Comparison of ENCODE assay signal across 8 mouse cellular contexts in genomic region chr12:67059136-67060014, GRCm38 (mm10).
DNase-seq lines count a peak whose midpoint lies in the region; ATAC-seq lines count a peak whose summit lies in the region.

No protein-coding gene starts in this region.

- no peaks in the 10 kb centered on the region for H3K4me1 ChIP-seq in neural tube, embryonic 13.5 days (replicated peaks)

- no peak overlapping the region for H3K4me3 ChIP-seq in neural tube, embryonic 13.5 days

- H3K9me3 ChIP-seq in neural tube, embryonic 13.5 days: peaks cover 5% of the 10 kb centered on the region; the same call in 1 of the 2 replicates

- 58% methylated on average over 19 of the region's 19 CpGs for WGBS in neural tube, embryonic 13.5 days

- DNase-seq in gastrocnemius, postnatal 4 days (ENCODE audit: low spot score in 2 of 2): peak; percentile 60 to 98
- no peak for DNase-seq in gastrocnemius, adult 18-20 months (ENCODE audit: low spot score)
- DNase-seq in ES-CJ7 (ENCODE audit: low read depth, low spot score): peak; percentile 22
- DNase-seq in kidney, postnatal 25 days: peak; percentile 21 to 53
- no peak for DNase-seq in left cerebral cortex, postnatal 25 days (ENCODE audit: low spot score in 2 of 2)
- DNase-seq in right cerebral cortex, adult 18-20 months: no peak

- ATAC-seq in erythroid progenitor cell, adult 5-6 weeks (replicated peaks; ENCODE audit: low FRiP score, poor library complexity, severe bottlenecking): peak; percentile 93
- peak; percentile 93 for ATAC-seq in neural tube, embryonic 13.5 days (ENCODE audit: low read depth)

- no peak overlapping the region for H3K27ac ChIP-seq in neural tube, embryonic 13.5 days (replicated peaks)

- no peaks in the 10 kb centered on the region for H3K36me3 ChIP-seq in neural tube, embryonic 13.5 days

- intact Hi-C loops in left cerebral cortex, postnatal 25 days (cut with DNase I): no loop called here

- H3K4me2 ChIP-seq in neural tube, embryonic 13.5 days: no peak overlapping the region

- no peaks in the 10 kb centered on the region for H3K27me3 ChIP-seq in neural tube, embryonic 13.5 days

- no peak overlapping the region for H3K9ac ChIP-seq in neural tube, embryonic 13.5 days

Comparison
In these comparisons a context has a peak if more than half of its experiments do, and no peak if none do; other contexts are left out.
1. DNase-seq: peak in gastrocnemius, postnatal 4 days (2 of 2), ES-CJ7 (single experiment) and kidney, postnatal 25 days (2 of 2); none in gastrocnemius, adult 18-20 months (single experiment), left cerebral cortex, postnatal 25 days (0 of 2) and right cerebral cortex, adult 18-20 months (single experiment).